Comparison of ENCODE assay signal across 16 mouse cellular contexts in the genomic region with DNA sequence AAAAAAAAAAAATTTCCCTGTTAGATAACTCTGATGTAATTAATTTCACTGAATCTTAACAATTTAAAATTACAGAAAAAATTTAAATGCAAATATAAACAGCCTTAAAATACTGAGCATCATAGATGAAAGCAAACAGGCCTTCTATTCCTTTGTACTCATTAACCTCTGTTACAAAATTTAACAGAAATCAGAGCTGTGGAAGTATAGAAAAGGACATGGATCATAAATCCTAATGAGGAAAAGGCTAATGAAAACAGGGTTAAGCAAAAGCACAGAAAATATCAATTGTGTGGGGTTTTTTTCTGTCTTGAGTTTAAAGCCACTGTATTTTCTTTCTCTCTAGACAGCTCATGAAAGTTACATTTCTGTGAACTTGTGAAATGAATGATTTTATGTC.
A peak's percentile ranks its signal among the peaks of the same experiment; 100 is the strongest.
DNase-seq lines count a peak whose midpoint lies in the region; ATAC-seq lines count a peak whose summit lies in the region.
"Had no signal": no experiment of that assay in that cellular context is flagged by ENCODE, and none has a peak within 500 bp of the region (broad histone marks: within the 10 kb centered on the region; RNA-seq: fewer than 3 reads in every experiment).

No protein-coding gene starts in this region.

- no peaks in the 10 kb centered on the region for H3K27me3 ChIP-seq in hindbrain, embryonic 10.5 days (ENCODE audit: insufficient read depth, poor library complexity, severe bottlenecking)
- H3K27me3 ChIP-seq in hindbrain, embryonic 16.5 days (replicated peaks; ENCODE audit: control insufficient read depth, insufficient read depth, low read length), result no peaks in the 10 kb centered on the region
- H3K27me3 ChIP-seq in forebrain, embryonic 12.5 days, result no peaks in the 10 kb centered on the region
- no peaks in the 10 kb centered on the region for H3K27me3 ChIP-seq in hindbrain, embryonic 14.5 days (ENCODE audit: control insufficient read depth, insufficient read depth, low read length)
- H3K27me3 ChIP-seq in midbrain, embryonic 16.5 days (ENCODE audit: control insufficient read depth, insufficient read depth, low read depth, low read length), result no peaks in the 10 kb centered on the region
- H3K27me3 ChIP-seq: embryonic facial prominence, embryonic 12.5 days; heart, embryonic 15.5 days had no signal

- no peaks in the 10 kb centered on the region for H3K9me3 ChIP-seq in hindbrain, embryonic 10.5 days
- no peaks in the 10 kb centered on the region for H3K9me3 ChIP-seq in hindbrain, embryonic 16.5 days (ENCODE audit: control insufficient read depth, low read length)
- H3K9me3 ChIP-seq in forebrain, embryonic 12.5 days, result no peaks in the 10 kb centered on the region
- no peaks in the 10 kb centered on the region for H3K9me3 ChIP-seq in hindbrain, embryonic 14.5 days (ENCODE audit: control insufficient read depth, low read length)
- H3K9me3 ChIP-seq in midbrain, embryonic 16.5 days (replicated peaks; ENCODE audit: control insufficient read depth, low read length, poor library complexity, severe bottlenecking), result no peaks in the 10 kb centered on the region
- H3K9me3 ChIP-seq: embryonic facial prominence, embryonic 12.5 days; heart, embryonic 15.5 days; lung, embryonic 15.5 days had no signal

- H3K4me1 ChIP-seq in hindbrain, embryonic 10.5 days (replicated peaks), result peaks cover 62% of the 10 kb centered on the region
- H3K4me1 ChIP-seq in hindbrain, embryonic 16.5 days (ENCODE audit: control insufficient read depth, insufficient read depth, low read depth, low read length), result peaks cover 22% of the 10 kb centered on the region
- peaks cover 56% of the 10 kb centered on the region for H3K4me1 ChIP-seq in forebrain, embryonic 12.5 days
- peaks cover 52% of the 10 kb centered on the region for H3K4me1 ChIP-seq in hindbrain, embryonic 14.5 days (replicated peaks; ENCODE audit: control insufficient read depth, insufficient read depth, low read length)
- H3K4me1 ChIP-seq in midbrain, embryonic 16.5 days (ENCODE audit: control insufficient read depth, insufficient read depth, low read length), result peaks cover 29% of the 10 kb centered on the region
- H3K4me1 ChIP-seq: heart, embryonic 15.5 days; lung, embryonic 15.5 days had no signal

- no peaks in the 10 kb centered on the region for H3K36me3 ChIP-seq in hindbrain, embryonic 10.5 days
- H3K36me3 ChIP-seq in hindbrain, embryonic 16.5 days (ENCODE audit: control insufficient read depth, insufficient read depth, low read length), result no peaks in the 10 kb centered on the region
- H3K36me3 ChIP-seq in forebrain, embryonic 12.5 days (replicated peaks), result no peaks in the 10 kb centered on the region
- no peaks in the 10 kb centered on the region for H3K36me3 ChIP-seq in hindbrain, embryonic 14.5 days (replicated peaks; ENCODE audit: control insufficient read depth, insufficient read depth)
- no peaks in the 10 kb centered on the region for H3K36me3 ChIP-seq in midbrain, embryonic 16.5 days (ENCODE audit: control insufficient read depth, insufficient read depth, low read length)
- H3K36me3 ChIP-seq: embryonic facial prominence, embryonic 12.5 days; heart, embryonic 15.5 days; lung, embryonic 15.5 days had no signal

- H3K27ac ChIP-seq in hindbrain, embryonic 10.5 days, result peak overlapping the region; percentile 89
- no peak overlapping the region; the same call in 1 of the 2 replicates for H3K27ac ChIP-seq in hindbrain, embryonic 16.5 days (ENCODE audit: low read depth, low read length)
- peak overlapping the region; percentile 91 for H3K27ac ChIP-seq in forebrain, embryonic 12.5 days
- H3K27ac ChIP-seq in hindbrain, embryonic 14.5 days, result peak overlapping the region; percentile 96
- H3K27ac ChIP-seq in midbrain, embryonic 16.5 days (ENCODE audit: low read length), result peak overlapping the region; percentile 92
- H3K27ac ChIP-seq: embryonic facial prominence, embryonic 12.5 days; heart, embryonic 15.5 days; lung, embryonic 15.5 days; stomach, postnatal 0 days had no signal

- no peak overlapping the region for H3K9ac ChIP-seq in hindbrain, embryonic 16.5 days (ENCODE audit: low read depth, low read length)
- peak overlapping the region; percentile 3; the same call in 1 of the 2 replicates for H3K9ac ChIP-seq in forebrain, embryonic 12.5 days
- H3K9ac ChIP-seq in hindbrain, embryonic 14.5 days, result peak overlapping the region; percentile 57; the same call in 1 of the 2 replicates
- no peak overlapping the region for H3K9ac ChIP-seq in midbrain, embryonic 16.5 days (ENCODE audit: low read depth, low read length)
- H3K9ac ChIP-seq: embryonic facial prominence, embryonic 12.5 days; heart, embryonic 15.5 days; lung, embryonic 15.5 days had no signal

- DNase-seq in hindbrain, embryonic 10.5 days (ENCODE audit: low spot score), result no peak
- DNase-seq in hindbrain, embryonic 14.5 days (ENCODE audit: low spot score), result no peak
- no peak for DNase-seq in thymus, postnatal 0 days (ENCODE audit: low spot score)
- no peak for DNase-seq in adrenal gland, postnatal 36 days
- DNase-seq in urinary bladder, postnatal 25 days (ENCODE audit: low spot score), result no peak
- DNase-seq: layer of hippocampus, adult 9-11 months; right cerebral cortex, adult 18-20 months; thymus, postnatal 4 days had no signal

- ATAC-seq in hindbrain, embryonic 16.5 days, result no peak
- no peak for ATAC-seq in forebrain, embryonic 12.5 days (ENCODE audit: low FRiP score)
- ATAC-seq in hindbrain, embryonic 14.5 days (ENCODE audit: low FRiP score), result no peak
- no peak for ATAC-seq in midbrain, embryonic 16.5 days

- no peak overlapping the region for H3K4me2 ChIP-seq in hindbrain, embryonic 16.5 days (ENCODE audit: low read length)
- no peak overlapping the region for H3K4me2 ChIP-seq in forebrain, embryonic 12.5 days
- peak overlapping the region; percentile 45; the same call in 1 of the 2 replicates for H3K4me2 ChIP-seq in hindbrain, embryonic 14.5 days (replicated peaks)
- H3K4me2 ChIP-seq in midbrain, embryonic 16.5 days (ENCODE audit: low read length), result peak overlapping the region; percentile 25
- H3K4me2 ChIP-seq: embryonic facial prominence, embryonic 12.5 days; heart, embryonic 15.5 days; liver, embryonic 11.5 days; lung, embryonic 15.5 days had no signal

- H3K4me3 ChIP-seq in hindbrain, embryonic 10.5 days, result no peak overlapping the region
- no peak overlapping the region for H3K4me3 ChIP-seq in hindbrain, embryonic 16.5 days (ENCODE audit: low read length)
- H3K4me3 ChIP-seq in forebrain, embryonic 12.5 days (replicated peaks), result no peak overlapping the region
- no peak overlapping the region for H3K4me3 ChIP-seq in hindbrain, embryonic 14.5 days (replicated peaks; ENCODE audit: low read length)
- H3K4me3 ChIP-seq in midbrain, embryonic 16.5 days (ENCODE audit: low read depth, low read length), result no peak overlapping the region
- H3K4me3 ChIP-seq: embryonic facial prominence, embryonic 12.5 days; heart, embryonic 15.5 days; lung, embryonic 15.5 days had no signal

Comparison
In these comparisons a context has a peak if more than half of its experiments do, and no peak if none do; other contexts are left out.
1. H3K4me2 ChIP-seq: peak in hindbrain, embryonic 14.5 days (single experiment) and midbrain, embryonic 16.5 days (single experiment); none in hindbrain, embryonic 16.5 days (single experiment) and forebrain, embryonic 12.5 days (single experiment).
2. H3K9ac ChIP-seq: peak in forebrain, embryonic 12.5 days (single experiment) and hindbrain, embryonic 14.5 days (single experiment); none in hindbrain, embryonic 16.5 days (single experiment) and midbrain, embryonic 16.5 days (single experiment).